Mouse (Mus musculus): Measurements from ENCODE around the gene Gm47969. TPM values are rescaled to one million over a fixed set of nuclear protein-coding genes. Genes with fewer than 3 reads are reported as not detected.

Gm47969 gene
- polyA plus RNA-seq, 1 experiment from 2014 or later = not detected

Other genes starting within 250 kb of the Gm47969 start
- gene Agfg1, start 205.4 kb upstream of the Gm47969 start, polyA plus RNA-seq (2014; fragmentation: Nextera tagmentation; extraction: Ambion mirVana) = 41.9 and 42.4 TPM in 2 replicates
- gene A030005L19Rik, start 131.6 kb upstream of the Gm47969 start, polyA plus RNA-seq (2014; fragmentation: Nextera tagmentation; extraction: Ambion mirVana) = 0.26 and 0.58 TPM in 2 replicates
- gene A030014E15Rik, start 120.0 kb upstream of the Gm47969 start, polyA plus RNA-seq (2014; fragmentation: Nextera tagmentation; extraction: Ambion mirVana) = 0.29 TPM in 1 of 2 replicates, not detected in the other
- gene Gm6217, start 113.5 kb upstream of the Gm47969 start, polyA plus RNA-seq (2014; fragmentation: Nextera tagmentation; extraction: Ambion mirVana) = not detected in 2 replicates
- gene A030003K21Rik, start 101.5 kb upstream of the Gm47969 start, polyA plus RNA-seq (2014; fragmentation: Nextera tagmentation; extraction: Ambion mirVana) = not detected in 2 replicates
- not detected in 2 replicates for gene Gm7544, start 88.9 kb upstream of the Gm47969 start, polyA plus RNA-seq (2014; fragmentation: Nextera tagmentation; extraction: Ambion mirVana)
- gene Gm47955, start 84.6 kb upstream of the Gm47969 start, polyA plus RNA-seq (2014; fragmentation: Nextera tagmentation; extraction: Ambion mirVana) = not detected in 2 replicates
- gene Gm47959, start 44.4 kb upstream of the Gm47969 start, polyA plus RNA-seq (2014; fragmentation: Nextera tagmentation; extraction: Ambion mirVana) = not detected in 2 replicates
- gene Slc19a3, start 6.5 kb upstream of the Gm47969 start, polyA plus RNA-seq (2014; fragmentation: Nextera tagmentation; extraction: Ambion mirVana) = 0.29 and 0.72 TPM in 2 replicates
- gene Krtap28-10, start 2.5 kb upstream of the Gm47969 start, polyA plus RNA-seq (2014; fragmentation: Nextera tagmentation; extraction: Ambion mirVana) = 0.36 TPM in 1 of 2 replicates, not detected in the other
- not detected in 2 replicates for gene A030005K14Rik, start 14.4 kb downstream of the Gm47969 start, polyA plus RNA-seq (2014; fragmentation: Nextera tagmentation; extraction: Ambion mirVana)
- 0.29 TPM in 1 of 2 replicates, not detected in the other for gene Krtap28-13, start 16.0 kb downstream of the Gm47969 start, polyA plus RNA-seq (2014; fragmentation: Nextera tagmentation; extraction: Ambion mirVana)
- gene Ccl20, start 71.8 kb downstream of the Gm47969 start, polyA plus RNA-seq (2014; fragmentation: Nextera tagmentation; extraction: Ambion mirVana) = 0.47 and 1.1 TPM in 2 replicates
- 0.48 and 0.78 TPM in 2 replicates for gene Daw1, start 114.8 kb downstream of the Gm47969 start, polyA plus RNA-seq (2014; fragmentation: Nextera tagmentation; extraction: Ambion mirVana)

Measured in embryonic facial prominence, embryonic 14.5 days (tissue).